In the genomic region with DNA sequence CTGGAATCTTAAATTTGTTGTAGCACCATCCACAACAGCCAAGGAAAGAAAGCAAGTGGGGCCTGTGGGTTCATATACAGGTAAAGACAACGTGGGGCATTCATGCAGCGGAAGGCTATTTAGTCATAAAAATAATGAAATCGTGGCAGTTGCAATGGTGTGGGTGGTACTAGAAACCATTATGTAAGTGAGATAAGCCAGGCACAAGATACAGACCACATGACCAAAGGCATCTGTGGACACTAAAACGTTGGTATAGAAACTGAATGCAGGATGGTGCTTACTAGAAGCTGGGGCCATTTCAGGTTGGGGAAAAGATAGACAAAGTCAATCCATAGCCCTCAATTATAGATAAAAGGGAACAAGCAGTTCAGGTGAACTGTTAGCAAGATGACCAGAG, we compare ENCODE assay signal across 27 mouse cellular contexts. TPM values are rescaled to one million over a fixed set of nuclear protein-coding genes. Genes with fewer than 3 reads are reported as not detected.
"Had no signal": no experiment of that assay in that cellular context is flagged by ENCODE, and none has a peak within 500 bp of the region (broad histone marks: within the 10 kb centered on the region; RNA-seq: fewer than 3 reads in every experiment).

No protein-coding gene starts in this region.

- H3K4me1 ChIP-seq: heart, embryonic 13.5 days; heart, embryonic 15.5 days; hindbrain, embryonic 13.5 days; hindbrain, embryonic 15.5 days; kidney, embryonic 15.5 days; limb, embryonic 12.5 days had no signal

- H3K9me3 ChIP-seq: heart, embryonic 13.5 days; heart, embryonic 15.5 days; hindbrain, embryonic 13.5 days; hindbrain, embryonic 15.5 days; kidney, embryonic 15.5 days; limb, embryonic 10.5 days; limb, embryonic 12.5 days had no signal

- DNase-seq: gastrocnemius, adult 2 months; gastrocnemius, postnatal 10 days; gastrocnemius, postnatal 25 days; heart, adult 11 months; heart, adult 2 months; heart, postnatal 14 days; heart, postnatal 36 days; kidney, adult 11 months; kidney, adult 2 months; kidney, adult 9 months; kidney, postnatal 14 days; kidney, postnatal 36 days; layer of hippocampus, adult 9-11 months; layer of hippocampus, postnatal 36 days had no signal

- H3K27ac ChIP-seq: gastrocnemius, adult 2 months; heart, adult 2 months; heart, embryonic 13.5 days; heart, embryonic 15.5 days; hindbrain, embryonic 13.5 days; hindbrain, embryonic 15.5 days; hindbrain, postnatal 0 days; kidney, embryonic 15.5 days; kidney, postnatal 0 days; limb, embryonic 10.5 days; limb, embryonic 12.5 days had no signal

- H3K36me3 ChIP-seq: heart, embryonic 13.5 days; heart, embryonic 15.5 days; hindbrain, embryonic 13.5 days; hindbrain, embryonic 15.5 days; kidney, embryonic 15.5 days; limb, embryonic 10.5 days; limb, embryonic 12.5 days had no signal

- H3K9ac ChIP-seq: heart, embryonic 13.5 days; heart, embryonic 15.5 days; hindbrain, embryonic 13.5 days; hindbrain, embryonic 15.5 days; kidney, embryonic 15.5 days; limb, embryonic 12.5 days had no signal

- H3K4me3 ChIP-seq: gastrocnemius, adult 2 months; heart, adult 2 months; heart, embryonic 13.5 days; heart, embryonic 15.5 days; hindbrain, embryonic 13.5 days; hindbrain, embryonic 15.5 days; kidney, embryonic 15.5 days; limb, embryonic 10.5 days; limb, embryonic 12.5 days had no signal

- H3K4me2 ChIP-seq: heart, embryonic 11.5 days; heart, embryonic 13.5 days; heart, embryonic 15.5 days; hindbrain, embryonic 13.5 days; hindbrain, embryonic 15.5 days; kidney, embryonic 15.5 days; limb, embryonic 12.5 days had no signal

- H3K27me3 ChIP-seq: heart, embryonic 13.5 days; heart, embryonic 15.5 days; hindbrain, embryonic 13.5 days; hindbrain, embryonic 15.5 days; kidney, embryonic 15.5 days; limb, embryonic 12.5 days had no signal

- ATAC-seq: forebrain, embryonic 16.5 days; hindbrain, postnatal 0 days; intestine, embryonic 16.5 days had no signal

RNA-seq across cellular contexts. Expression of a gene that starts 59.4 kb away (rescaled TPM):
- total RNA-seq: hematopoietic stem cell, adult 5-6 weeks had no signal
